Mouse (Mus musculus): ENCODE results near the gene Akap7.
A peak's percentile ranks its signal among the peaks of the same experiment; 100 is the strongest.

Gene Akap7

GRCm38 (mm10) chr10:25253474-25253873 is 54.2 kb downstream of the Akap7 start:
- no peak for DNase-seq (ENCODE audit: low read depth, low spot score)

GRCm38 (mm10) chr10:25253006-25253405 is 54.7 kb downstream of the Akap7 start:
- DNase-seq (ENCODE audit: low read depth, low spot score), result no peak
- Histone ChIP-seq H3K36me3 (ENCODE audit: control insufficient read depth, insufficient read depth, low read length, poor library complexity, severe bottlenecking) (no peaks in the 10 kb centered on the region), H3K27me3 (ENCODE audit: control insufficient read depth, insufficient read depth, low read length, poor library complexity, severe bottlenecking) (no peaks in the 10 kb centered on the region)

More at GRCm38 (mm10) chr10:25253474-25253873, 54.2 kb downstream of the Akap7 start:
- Histone ChIP-seq H3K36me3 (ENCODE audit: control insufficient read depth, insufficient read depth, low read length, poor library complexity, severe bottlenecking) (no peaks in the 10 kb centered on the region), H3K27me3 (ENCODE audit: control insufficient read depth, insufficient read depth, low read length, poor library complexity, severe bottlenecking) (no peaks in the 10 kb centered on the region)

GRCm38 (mm10) chr10:25250108-25250507 is 57.6 kb downstream of the Akap7 start:
- Histone ChIP-seq H3K36me3 (ENCODE audit: control insufficient read depth, insufficient read depth, low read length, poor library complexity, severe bottlenecking) (no peaks in the 10 kb centered on the region), H3K27me3 (ENCODE audit: control insufficient read depth, insufficient read depth, low read length, poor library complexity, severe bottlenecking) (no peaks in the 10 kb centered on the region)
- DNase-seq (ENCODE audit: low read depth, low spot score), result peak; percentile 65

- DNase-seq (ENCODE audit: low read depth, low spot score), result peak; percentile 13
- Histone ChIP-seq H3K27me3 (ENCODE audit: control insufficient read depth, insufficient read depth, low read length, poor library complexity, severe bottlenecking) (no peaks in the 10 kb centered on the region), H3K36me3 (ENCODE audit: control insufficient read depth, insufficient read depth, low read length, poor library complexity, severe bottlenecking) (no peaks in the 10 kb centered on the region)
Observed at GRCm38 (mm10) chr10:25246173-25246572, 61.5 kb downstream of the Akap7 start.

GRCm38 (mm10) chr10:25239156-25239555 is 68.5 kb downstream of the Akap7 start:
- Histone ChIP-seq H3K27me3 (ENCODE audit: control insufficient read depth, insufficient read depth, low read length, poor library complexity, severe bottlenecking) (no peaks in the 10 kb centered on the region), H3K36me3 (ENCODE audit: control insufficient read depth, insufficient read depth, low read length, poor library complexity, severe bottlenecking) (no peaks in the 10 kb centered on the region)
- peak; percentile 42 for DNase-seq (ENCODE audit: low read depth, low spot score)

GRCm38 (mm10) chr10:25234080-25234479 is 73.6 kb downstream of the Akap7 start:
- no peaks in the 10 kb centered on the region for H3K27me3 ChIP-seq (ENCODE audit: control insufficient read depth, insufficient read depth, low read length, poor library complexity, severe bottlenecking)
- H3K36me3 ChIP-seq (ENCODE audit: control insufficient read depth, insufficient read depth, low read length, poor library complexity, severe bottlenecking), result no peaks in the 10 kb centered on the region
- DNase-seq (ENCODE audit: low read depth, low spot score), result no peak

- no peak for DNase-seq (ENCODE audit: low read depth, low spot score)
- Histone ChIP-seq H3K36me3 (ENCODE audit: control insufficient read depth, insufficient read depth, low read length, poor library complexity, severe bottlenecking) (no peaks in the 10 kb centered on the region), H3K27me3 (ENCODE audit: control insufficient read depth, insufficient read depth, low read length, poor library complexity, severe bottlenecking) (no peaks in the 10 kb centered on the region)
Observed at GRCm38 (mm10) chr10:25232700-25233099, 75.0 kb downstream of the Akap7 start.

GRCm38 (mm10) chr10:25231358-25231757 is 76.3 kb downstream of the Akap7 start:
- DNase-seq (ENCODE audit: low read depth, low spot score), result no peak
- no peaks in the 10 kb centered on the region for H3K27me3 ChIP-seq (ENCODE audit: control insufficient read depth, insufficient read depth, low read length, poor library complexity, severe bottlenecking)

GRCm38 (mm10) chr10:25224371-25224770 is 83.3 kb downstream of the Akap7 start:
- Histone ChIP-seq H3K27me3 (ENCODE audit: control insufficient read depth, insufficient read depth, low read length, poor library complexity, severe bottlenecking) (no peaks in the 10 kb centered on the region), H3K36me3 (ENCODE audit: control insufficient read depth, insufficient read depth, low read length, poor library complexity, severe bottlenecking) (no peaks in the 10 kb centered on the region)
- DNase-seq (ENCODE audit: low read depth, low spot score), result no peak

More at GRCm38 (mm10) chr10:25231358-25231757, 76.3 kb downstream of the Akap7 start:
- no peaks in the 10 kb centered on the region for H3K36me3 ChIP-seq (ENCODE audit: control insufficient read depth, insufficient read depth, low read length, poor library complexity, severe bottlenecking)

- Histone ChIP-seq H3K36me3 (ENCODE audit: control insufficient read depth, insufficient read depth, low read length, poor library complexity, severe bottlenecking) (no peaks in the 10 kb centered on the region), H3K27me3 (ENCODE audit: control insufficient read depth, insufficient read depth, low read length, poor library complexity, severe bottlenecking) (no peaks in the 10 kb centered on the region)
- no peak for DNase-seq (ENCODE audit: low read depth, low spot score)
Observed at GRCm38 (mm10) chr10:25220754-25221153, 86.9 kb downstream of the Akap7 start.

GRCm38 (mm10) chr10:25219901-25220495 is 87.7 kb downstream of the Akap7 start:
- no peak for DNase-seq (ENCODE audit: low read depth, low spot score)
- no peaks in the 10 kb centered on the region for H3K36me3 ChIP-seq (ENCODE audit: control insufficient read depth, insufficient read depth, low read length, poor library complexity, severe bottlenecking)
- no peaks in the 10 kb centered on the region for H3K27me3 ChIP-seq (ENCODE audit: control insufficient read depth, insufficient read depth, low read length, poor library complexity, severe bottlenecking)

GRCm38 (mm10) chr10:25219220-25219628 is 88.4 kb downstream of the Akap7 start:
- Histone ChIP-seq H3K36me3 (ENCODE audit: control insufficient read depth, insufficient read depth, low read length, poor library complexity, severe bottlenecking) (no peaks in the 10 kb centered on the region), H3K27me3 (ENCODE audit: control insufficient read depth, insufficient read depth, low read length, poor library complexity, severe bottlenecking) (no peaks in the 10 kb centered on the region)
- DNase-seq (ENCODE audit: low read depth, low spot score), result peak; percentile 57

GRCm38 (mm10) chr10:25218746-25219145 is 88.9 kb downstream of the Akap7 start:
- DNase-seq (ENCODE audit: low read depth, low spot score), result no peak
- Histone ChIP-seq H3K36me3 (ENCODE audit: control insufficient read depth, insufficient read depth, low read length, poor library complexity, severe bottlenecking) (no peaks in the 10 kb centered on the region), H3K27me3 (ENCODE audit: control insufficient read depth, insufficient read depth, low read length, poor library complexity, severe bottlenecking) (no peaks in the 10 kb centered on the region)

- Histone ChIP-seq H3K27me3 (ENCODE audit: control insufficient read depth, insufficient read depth, low read length, poor library complexity, severe bottlenecking) (no peaks in the 10 kb centered on the region), H3K36me3 (ENCODE audit: control insufficient read depth, insufficient read depth, low read length, poor library complexity, severe bottlenecking) (no peaks in the 10 kb centered on the region; the same call in 1 of the 2 replicates)
- DNase-seq (ENCODE audit: low read depth, low spot score), result no peak
Observed at GRCm38 (mm10) chr10:25215977-25216376, 91.7 kb downstream of the Akap7 start.

- H3K27me3 ChIP-seq (ENCODE audit: control insufficient read depth, insufficient read depth, low read length, poor library complexity, severe bottlenecking), result no peaks in the 10 kb centered on the region
Observed at GRCm38 (mm10) chr10:25213716-25214115, 94.0 kb downstream of the Akap7 start.

GRCm38 (mm10) chr10:25208619-25209018 is 99.1 kb downstream of the Akap7 start:
- H3K27me3 ChIP-seq (ENCODE audit: control insufficient read depth, insufficient read depth, low read length, poor library complexity, severe bottlenecking), result no peaks in the 10 kb centered on the region
- no peak for DNase-seq (ENCODE audit: low read depth, low spot score)
- no peaks in the 10 kb centered on the region; the same call in 1 of the 2 replicates for H3K36me3 ChIP-seq (ENCODE audit: control insufficient read depth, insufficient read depth, low read length, poor library complexity, severe bottlenecking)

More at GRCm38 (mm10) chr10:25213716-25214115, 94.0 kb downstream of the Akap7 start:
- H3K36me3 ChIP-seq (ENCODE audit: control insufficient read depth, insufficient read depth, low read length, poor library complexity, severe bottlenecking), result no peaks in the 10 kb centered on the region; the same call in 1 of the 2 replicates
- DNase-seq (ENCODE audit: low read depth, low spot score), result no peak
